Mouse (Mus musculus) embryonic facial prominence, embryonic 11.5 days (tissue): ENCODE data around the gene Mvb12b. TPM values are rescaled to one million over a fixed set of nuclear protein-coding genes. Genes with fewer than 3 reads are reported as not detected.

ENCODE experiments used
- ATAC-seq: fragments of 200-750 bp; cut with Nextera tagmentation; replicated peaks from 2 replicates; pipeline ENCODE4 v1.8.0; 2017; ENCODE audit warnings: low read depth; ENCODE audit not compliant: insufficient number of reproducible peaks, low FRiP score, low TSS enrichment
- DNase-seq: peaks from one replicate; pipeline ENCODE4 v3.0.0-alpha.2; 2015; ENCODE audit warnings: low spot score
- H3K27ac ChIP-seq: fragments of 300-500 bp; sonication (generic); replicated peaks from 2 replicates; pipeline ENCODE4 v1.5.1; 2014; ENCODE audit warnings: mild to moderate bottlenecking, low read depth, low read length, control low read depth
- H3K27me3 ChIP-seq: fragments of 300-500 bp; sonication (generic); 2 replicates; pipeline ENCODE4 v1.6.1; 2014; ENCODE audit warnings: mild to moderate bottlenecking, low read length, moderate library complexity, mixed read lengths; ENCODE audit not compliant: control insufficient read depth, insufficient read depth
- H3K36me3 ChIP-seq: fragments of 300-500 bp; sonication (generic); replicated peaks from 2 replicates; pipeline ENCODE4 v1.6.1; 2014; ENCODE audit warnings: low read depth, mild to moderate bottlenecking, low read length, moderate library complexity, mixed read lengths; ENCODE audit not compliant: control insufficient read depth, insufficient read depth
- H3K4me1 ChIP-seq: fragments of 300-500 bp; sonication (generic); 2 replicates; pipeline ENCODE4 v1.6.1; 2014; ENCODE audit warnings: low read length, mixed read lengths; ENCODE audit not compliant: control insufficient read depth, insufficient read depth
- H3K4me2 ChIP-seq: fragments of 300-500 bp; sonication (generic); 2 replicates; pipeline ENCODE4 v1.6.1; 2014; ENCODE audit warnings: low read depth, mild to moderate bottlenecking, control low read depth, low read length, moderate library complexity
- H3K4me3 ChIP-seq: fragments of 300-500 bp; sonication (generic); 2 replicates; pipeline ENCODE4 v1.5.1; 2014; ENCODE audit warnings: low read depth, low read length, control low read depth
- H3K9ac ChIP-seq: fragments of 300-500 bp; sonication (generic); replicated peaks from 2 replicates; pipeline ENCODE4 v1.6.1; 2014; ENCODE audit warnings: mild to moderate bottlenecking, control low read depth, low read length
- H3K9me3 ChIP-seq: fragments of 300-500 bp; sonication (generic); replicated peaks from 2 replicates; pipeline ENCODE4 v1.6.1; 2016; ENCODE audit warnings: mild to moderate bottlenecking, low read length, inconsistent platforms, mixed read lengths; ENCODE audit not compliant: control insufficient read depth
- WGBS: fragments of 180-500 bp; shearing (Covaris S2); extraction: QIAGEN DNeasy Blood & Tissue Kit; methylation state at CpG from one replicate; pipeline ENCODE4 v1.1.7; 2014; 5-methylcytosine and 5-hydroxymethylcytosine counted together
- polyA plus RNA-seq: library from polyadenylated mRNA; unstranded; fragments of >200 nt; fragmentation: Nextera tagmentation; extraction: Ambion mirVana; gene quantifications from 2 replicates; pipeline ENCODE4 v1.2.1, GENCODE M21; 2014

Gene Mvb12b
- polyA plus RNA-seq, 1 experiment from 2014 or later = 23.3 TPM

DNA sequence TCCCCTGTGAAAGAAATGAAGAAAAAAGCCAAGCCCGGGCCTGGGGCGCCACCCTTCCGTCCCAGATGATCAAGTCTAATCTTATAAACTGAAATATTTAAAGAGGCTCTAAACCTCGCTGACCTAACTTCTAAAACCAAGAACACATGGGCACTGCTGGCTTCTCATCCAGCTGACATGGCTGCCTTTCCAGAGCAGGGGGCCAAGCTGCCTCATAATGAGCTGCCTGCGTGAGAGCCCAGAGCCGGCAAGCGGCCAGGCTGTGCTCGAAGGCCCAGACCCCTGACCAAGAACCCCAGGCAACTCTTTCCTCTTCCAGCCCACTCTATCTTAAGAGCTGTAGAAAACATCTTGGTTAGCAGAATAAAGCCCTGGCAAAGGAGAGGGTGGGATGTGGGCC is 73.2 kb downstream of the Mvb12b start:
- Histone ChIP-seq H3K4me1 (peaks cover 8% of the 10 kb centered on the region; the same call in 1 of the 2 replicates), H3K4me2 (no peak overlapping the region), H3K9ac (no peak overlapping the region), H3K27ac (peak overlapping the region; percentile 52), H3K27me3 (no peaks in the 10 kb centered on the region), H3K36me3 (peaks cover 3% of the 10 kb centered on the region; the same call in 1 of the 2 replicates), H3K4me3 (no peak overlapping the region), H3K9me3 (no peaks in the 10 kb centered on the region)
- WGBS = 52% methylated on average over 8 of the region's 8 CpGs
- ATAC-seq (no peak), DNase-seq (peak; percentile 35)

DNA sequence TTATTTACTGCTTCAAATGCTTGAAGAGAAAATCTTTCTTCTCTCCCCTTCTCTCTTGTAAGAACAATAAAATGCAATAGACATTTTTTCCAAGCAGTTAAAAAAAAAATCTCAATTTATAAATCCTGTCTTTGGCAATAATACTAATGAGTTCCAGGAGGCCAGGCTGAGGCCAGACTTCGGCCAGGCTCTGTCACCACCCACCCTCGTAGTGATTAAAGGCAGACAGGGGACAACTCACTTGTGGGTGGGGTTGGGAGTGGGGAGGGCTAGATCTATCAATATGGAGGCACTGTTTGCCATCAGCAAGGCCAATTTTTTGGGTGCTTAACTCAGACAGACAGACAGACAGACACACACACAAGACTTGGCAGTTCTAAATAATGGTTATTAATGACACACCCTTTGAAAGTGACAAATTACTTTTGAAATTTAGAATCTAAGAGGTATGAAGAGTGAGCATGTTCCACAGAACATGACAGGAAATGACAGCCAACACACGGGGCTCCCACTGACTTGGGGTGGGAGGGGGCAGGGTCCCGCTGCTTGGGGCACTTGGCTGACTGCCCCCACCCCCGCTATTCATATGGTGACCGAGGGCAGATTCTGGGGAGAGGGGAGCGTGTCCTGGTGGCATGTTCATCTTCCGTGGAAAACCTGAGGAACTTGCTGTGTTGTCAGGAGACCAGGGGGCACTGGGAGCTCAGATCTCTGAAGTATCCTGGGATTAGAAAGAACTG is 74.1 kb downstream of the Mvb12b start:
- Histone ChIP-seq H3K9ac (no peak overlapping the region), H3K4me2 (no peak overlapping the region), H3K4me3 (no peak overlapping the region), H3K36me3 (no peaks in the 10 kb centered on the region), H3K27ac (no peak overlapping the region), H3K9me3 (no peaks in the 10 kb centered on the region), H3K4me1 (peaks cover 8% of the 10 kb centered on the region; the same call in 1 of the 2 replicates), H3K27me3 (no peaks in the 10 kb centered on the region)
- DNase-seq (peak; percentile 40), ATAC-seq (no peak)
- 42% methylated on average over 8 of the region's 8 CpGs for WGBS

DNA sequence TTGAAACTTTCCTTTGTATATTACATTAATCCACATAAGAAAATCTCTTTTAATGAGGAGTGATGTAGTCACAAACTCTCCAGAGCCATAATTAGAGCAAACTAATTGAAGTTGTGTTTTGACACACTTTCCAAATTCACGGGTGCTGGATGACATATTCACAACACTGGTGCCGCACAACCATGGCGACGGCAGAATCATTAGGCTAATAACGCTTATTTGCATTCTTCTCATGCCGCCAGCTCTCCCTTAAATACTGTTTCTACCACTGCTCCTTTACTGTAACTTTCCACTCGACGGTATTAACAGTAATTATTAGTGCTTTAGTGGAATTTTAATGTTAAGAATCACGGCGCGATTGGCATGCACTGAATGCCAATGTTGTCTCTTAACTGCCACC is 74.8 kb downstream of the Mvb12b start:
- Histone ChIP-seq H3K4me3 (no peak overlapping the region), H3K4me1 (peaks cover 8% of the 10 kb centered on the region; the same call in 1 of the 2 replicates), H3K27me3 (no peaks in the 10 kb centered on the region), H3K9me3 (no peaks in the 10 kb centered on the region), H3K27ac (no peak overlapping the region), H3K4me2 (no peak overlapping the region), H3K36me3 (no peaks in the 10 kb centered on the region), H3K9ac (no peak overlapping the region)
- DNase-seq (no peak), ATAC-seq (no peak)
- 71% methylated on average over 11 of the region's 11 CpGs for WGBS

DNA sequence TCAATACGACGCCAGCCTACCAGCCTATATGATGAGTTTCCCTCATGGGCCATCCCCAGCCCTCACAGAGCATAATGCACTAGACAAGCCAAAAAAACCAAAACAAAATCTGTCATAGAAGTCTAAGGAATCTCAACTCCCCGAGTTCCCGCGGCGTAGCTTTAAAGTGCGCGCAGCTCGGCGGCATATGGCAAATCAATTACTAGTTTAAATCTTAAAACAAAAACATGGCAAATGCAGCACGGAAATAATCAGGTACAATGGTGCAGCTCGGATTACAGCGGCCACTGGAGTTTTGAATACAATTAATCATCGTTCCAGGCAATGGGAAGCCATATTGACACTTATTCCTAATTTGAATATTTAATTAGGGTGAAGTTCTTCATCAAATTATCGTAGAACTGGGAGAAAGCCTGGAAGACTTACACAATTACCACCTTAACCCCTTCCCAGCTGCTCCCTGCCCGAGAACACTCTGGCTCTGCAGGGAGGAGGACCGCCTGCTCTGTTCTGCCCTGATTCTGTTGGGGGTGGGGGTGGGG is 76.3 kb downstream of the Mvb12b start:
- Histone ChIP-seq H3K4me3 (no peak overlapping the region), H3K9me3 (no peaks in the 10 kb centered on the region), H3K27ac (no peak overlapping the region), H3K36me3 (no peaks in the 10 kb centered on the region; the same call in 1 of the 2 replicates), H3K9ac (no peak overlapping the region), H3K4me2 (no peak overlapping the region), H3K4me1 (peaks cover 8% of the 10 kb centered on the region; the same call in 1 of the 2 replicates), H3K27me3 (no peaks in the 10 kb centered on the region)
- DNase-seq (no peak), ATAC-seq (no peak)
- WGBS = 69% methylated on average over 17 of the region's 17 CpGs

DNA sequence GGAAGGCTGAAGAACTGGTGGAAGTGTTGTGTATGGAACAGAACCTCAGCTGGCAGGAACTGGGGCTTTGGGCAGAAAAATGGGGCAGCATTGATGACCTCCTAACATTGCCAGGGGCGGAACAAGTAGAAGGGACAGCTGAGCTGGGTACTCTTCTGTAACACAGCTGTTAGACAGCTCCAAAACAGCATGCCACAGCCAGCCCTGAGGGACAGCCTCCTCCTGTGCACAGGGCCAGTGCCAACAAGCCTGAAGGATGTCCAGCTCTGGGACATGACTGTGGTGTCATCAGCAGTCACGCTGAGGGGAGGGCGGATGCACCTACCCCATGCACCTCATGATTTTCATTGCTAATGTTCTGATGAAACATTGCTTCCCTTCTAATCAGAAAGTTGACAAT is 78.7 kb downstream of the Mvb12b start:
- peaks cover 8% of the 10 kb centered on the region; the same call in 1 of the 2 replicates for H3K4me1 ChIP-seq
- DNase-seq (no peak), ATAC-seq (no peak)
- WGBS = 82% methylated on average over 3 of the region's 3 CpGs
- H3K27me3 ChIP-seq = no peaks in the 10 kb centered on the region
- no peak overlapping the region for H3K4me3 ChIP-seq
- no peak overlapping the region for H3K9ac ChIP-seq
- no peak overlapping the region for H3K27ac ChIP-seq
- no peak overlapping the region for H3K4me2 ChIP-seq
- H3K36me3 ChIP-seq = no peaks in the 10 kb centered on the region; the same call in 1 of the 2 replicates
- no peaks in the 10 kb centered on the region for H3K9me3 ChIP-seq

DNA sequence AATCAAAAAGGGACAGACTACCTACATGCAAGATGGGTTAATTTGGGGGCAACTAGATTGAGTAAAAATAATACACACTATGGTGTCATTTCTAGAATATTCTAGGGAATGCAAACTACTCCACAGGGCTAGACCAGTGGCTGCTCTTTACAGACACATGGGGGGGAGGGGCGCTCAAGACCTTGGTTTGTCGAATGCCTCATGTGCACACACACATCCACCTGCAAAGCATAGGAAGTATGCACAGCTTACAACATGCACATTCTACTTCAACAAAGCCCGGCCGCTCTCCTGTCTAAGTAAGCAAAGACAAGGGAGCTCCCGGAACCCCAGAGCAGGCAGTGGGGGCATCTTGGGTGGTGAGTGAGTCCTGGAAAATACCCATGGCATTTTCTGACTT is 79.7 kb downstream of the Mvb12b start:
- Histone ChIP-seq H3K27ac (no peak overlapping the region), H3K27me3 (no peaks in the 10 kb centered on the region), H3K36me3 (no peaks in the 10 kb centered on the region; the same call in 1 of the 2 replicates), H3K4me3 (no peak overlapping the region), H3K4me2 (no peak overlapping the region), H3K4me1 (peaks cover 8% of the 10 kb centered on the region; the same call in 1 of the 2 replicates), H3K9ac (no peak overlapping the region), H3K9me3 (no peaks in the 10 kb centered on the region)
- no peak for DNase-seq
- 92% methylated on average over 5 of the region's 5 CpGs for whole genome bisulfite sequencing
- ATAC-seq = no peak

DNA sequence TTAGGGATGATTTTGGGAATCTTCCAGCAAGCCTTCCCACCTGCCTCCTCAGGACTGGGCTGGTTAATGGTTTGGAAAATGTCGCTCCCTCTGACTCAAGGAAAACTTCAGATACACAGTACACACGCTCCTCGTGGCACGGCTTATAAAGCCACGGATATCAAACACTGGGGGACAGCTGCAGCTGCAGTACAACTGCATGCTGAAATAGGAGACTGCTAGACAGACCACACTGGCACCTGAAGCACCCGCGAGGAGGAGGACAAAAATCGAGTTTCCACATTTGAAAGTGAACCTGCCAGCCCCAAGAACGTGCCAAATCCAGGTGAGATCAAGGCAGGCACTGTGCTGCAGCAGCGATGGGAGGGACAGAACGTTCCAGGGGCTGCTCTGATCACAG is 82.1 kb downstream of the Mvb12b start:
- no peak overlapping the region for H3K4me2 ChIP-seq
- H3K9ac ChIP-seq = no peak overlapping the region
- H3K9me3 ChIP-seq = no peaks in the 10 kb centered on the region
- no peaks in the 10 kb centered on the region for H3K27me3 ChIP-seq
- H3K4me3 ChIP-seq = no peak overlapping the region
- DNase-seq = no peak
- H3K27ac ChIP-seq = no peak overlapping the region
- no peaks in the 10 kb centered on the region; the same call in 1 of the 2 replicates for H3K36me3 ChIP-seq
- H3K4me1 ChIP-seq = no peaks in the 10 kb centered on the region; the same call in 1 of the 2 replicates
- no peak for ATAC-seq
- 87% methylated on average over 11 of the region's 11 CpGs for WGBS

DNA sequence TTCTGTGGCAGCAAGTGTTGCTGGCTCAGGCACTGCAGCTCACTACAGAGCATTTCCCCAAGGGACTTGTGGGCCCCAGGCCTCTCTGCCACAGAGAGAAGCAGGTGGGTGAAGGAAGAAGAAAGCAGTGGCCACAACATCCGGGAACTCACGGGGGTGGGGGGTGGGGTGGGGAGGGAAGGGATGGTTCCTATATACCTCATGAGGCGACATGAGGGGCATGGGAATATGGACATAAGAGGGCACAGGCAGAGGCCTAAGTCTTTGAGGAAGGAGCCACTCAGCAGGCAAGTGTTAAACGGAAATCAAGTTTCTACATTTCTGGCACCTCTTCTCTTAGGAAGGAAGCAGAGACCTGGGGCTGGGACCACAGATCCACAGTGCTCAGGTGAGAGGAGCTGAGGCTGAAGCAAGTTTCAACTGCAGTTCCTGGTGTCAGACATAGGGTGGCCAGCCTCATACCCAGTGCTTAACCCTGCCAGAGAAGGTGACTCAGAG is 84.0 kb downstream of the Mvb12b start:
- Histone ChIP-seq H3K27me3 (no peaks in the 10 kb centered on the region), H3K9ac (no peak overlapping the region), H3K9me3 (no peaks in the 10 kb centered on the region), H3K36me3 (no peaks in the 10 kb centered on the region; the same call in 1 of the 2 replicates), H3K4me3 (no peak overlapping the region), H3K4me2 (no peak overlapping the region), H3K4me1 (no peaks in the 10 kb centered on the region; the same call in 1 of the 2 replicates), H3K27ac (no peak overlapping the region)
- WGBS = 78% methylated on average over 4 of the region's 4 CpGs
- DNase-seq (no peak), ATAC-seq (no peak)
